Mouse (Mus musculus): ENCODE data around the gene Zdhhc12. TPM values are rescaled to one million over a fixed set of nuclear protein-coding genes. Genes with fewer than 3 reads are reported as not detected.

Gene Zdhhc12
- total and polyA plus RNA-seq, 2 experiments from 2014 or later: 23.8 to 30.7 TPM

DNA sequence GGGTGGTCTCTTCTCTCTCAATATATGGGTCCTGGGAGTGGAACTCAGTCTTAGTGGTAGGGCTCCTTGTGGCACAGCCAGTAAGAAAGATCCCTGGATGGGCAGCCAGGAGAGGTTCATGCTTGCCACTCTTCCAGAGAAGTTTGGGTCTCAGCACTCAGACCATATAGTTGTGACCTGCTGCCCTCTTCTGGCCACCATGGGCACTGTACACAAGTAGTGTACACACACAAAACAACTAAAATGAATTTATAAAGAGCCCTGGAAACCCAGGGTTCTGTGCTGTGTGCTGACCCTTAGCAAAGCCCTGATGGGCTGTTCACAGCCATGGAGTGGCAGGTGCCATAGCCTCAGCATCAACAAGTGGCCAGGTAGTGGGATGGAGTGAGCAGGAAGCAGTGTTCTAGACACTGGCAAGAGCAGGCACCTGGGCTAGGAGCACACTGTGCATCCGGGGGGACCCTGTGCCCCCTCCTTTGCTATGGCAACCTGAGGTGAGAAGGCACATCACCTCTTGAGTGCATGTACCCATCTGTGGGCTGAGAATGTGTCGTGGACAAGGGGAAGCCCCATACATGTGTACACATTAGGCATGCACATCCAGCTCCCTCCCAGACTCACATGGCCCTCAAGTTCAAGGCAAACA, 2.6 kb upstream of the Zdhhc12 start:
- no peak for ATAC-seq (ENCODE audit: low FRiP score)
- DNase-seq (ENCODE audit: low spot score): peak; percentile 56

GRCm38 (mm10) chr2:30094208-30094588, 750 bp upstream of the Zdhhc12 start:
- WGBS: 3% methylated on average over 13 of the region's 13 CpGs
- Histone ChIP-seq H3K9ac (replicated peaks; ENCODE audit: low read length, poor library complexity, severe bottlenecking) (peak overlapping the region; percentile 62), H3K4me3 (ENCODE audit: low read depth, low read length) (peak overlapping the region; percentile 47), H3K27ac (ENCODE audit: low read depth, low read length) (peak overlapping the region; percentile 60; the same call in 1 of the 2 replicates), H3K4me2 (ENCODE audit: low read depth, low read length, poor library complexity, severe bottlenecking) (peak overlapping the region; percentile 78), H3K27me3 (ENCODE audit: insufficient read depth, low read length) (no peaks in the 10 kb centered on the region), H3K9me3 (ENCODE audit: low read length) (no peaks in the 10 kb centered on the region), H3K36me3 (ENCODE audit: insufficient read depth, low read length) (peaks cover 21% of the 10 kb centered on the region), H3K4me1 (ENCODE audit: insufficient read depth, low read length) (0 out of 2 replicates have a peak, but pooled peaks cover 7% of the 10 kb centered on the region)
- ATAC-seq (ENCODE audit: low FRiP score) (no peak), DNase-seq (ENCODE audit: low spot score) (peak; percentile 28)
- no peak for TF ChIP-seq CTCF (IDR thresholded peaks at IDR 0.05)

More for the DNA sequence above, 2.6 kb upstream of the Zdhhc12 start:
- Histone ChIP-seq H3K9me3 (ENCODE audit: low read length) (no peaks in the 10 kb centered on the region), H3K27ac (ENCODE audit: low read depth, low read length) (no peak overlapping the region), H3K27me3 (ENCODE audit: insufficient read depth, low read length) (no peaks in the 10 kb centered on the region), H3K4me3 (ENCODE audit: low read depth, low read length) (no peak overlapping the region), H3K4me1 (ENCODE audit: insufficient read depth, low read length) (0 out of 2 replicates have a peak, but pooled peaks cover 7% of the 10 kb centered on the region), H3K9ac (replicated peaks; ENCODE audit: low read length, poor library complexity, severe bottlenecking) (no peak overlapping the region), H3K36me3 (ENCODE audit: insufficient read depth, low read length) (peaks cover 38% of the 10 kb centered on the region), H3K4me2 (ENCODE audit: low read depth, low read length, poor library complexity, severe bottlenecking) (no peak overlapping the region)
- 87% methylated on average over 2 of the region's 2 CpGs for WGBS
- TF ChIP-seq CTCF (IDR thresholded peaks at IDR 0.05): peak; percentile 74

DNA sequence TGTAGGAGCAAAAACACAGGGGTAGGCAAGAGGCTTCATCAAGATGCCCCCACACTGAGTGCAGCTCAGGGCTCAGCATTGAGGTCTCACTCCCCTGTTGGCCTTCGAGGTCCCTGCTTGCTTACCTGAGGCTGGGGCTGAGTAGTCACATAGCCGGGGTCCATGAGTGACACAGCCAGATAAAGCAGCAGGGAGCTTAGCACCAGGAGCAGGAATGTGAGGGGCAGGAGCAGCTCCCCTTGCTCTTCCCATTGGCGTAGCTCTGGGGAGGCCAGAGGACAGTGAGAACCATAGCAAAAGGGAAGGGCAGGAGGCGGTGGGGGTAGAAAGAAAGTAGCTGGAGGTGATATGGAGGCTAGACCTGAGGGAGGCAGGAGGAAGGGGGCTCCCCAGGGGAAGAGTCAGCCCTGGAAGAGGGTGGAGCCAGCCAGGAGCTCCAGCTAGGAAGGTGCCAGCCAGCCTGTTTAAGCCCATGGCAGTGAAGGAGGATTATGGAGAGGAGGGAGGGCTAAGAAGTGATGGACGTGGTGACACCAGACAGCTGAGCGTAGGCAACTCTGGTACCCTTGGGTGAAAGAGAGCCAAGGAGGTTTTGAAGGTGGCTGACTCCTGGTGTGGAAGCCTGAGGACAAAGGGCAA, 1.0 kb downstream of the Zdhhc12 start:
- peak overlapping the region; percentile 78 for H3K4me2 ChIP-seq (ENCODE audit: low read depth, low read length, poor library complexity, severe bottlenecking)
- H3K4me3 ChIP-seq (ENCODE audit: low read depth, low read length): peak overlapping the region; percentile 47; the same call in 1 of the 2 replicates
- H3K9me3 ChIP-seq (ENCODE audit: low read length): no peaks in the 10 kb centered on the region
- DNase-seq (ENCODE audit: low spot score): no peak
- H3K27me3 ChIP-seq (ENCODE audit: insufficient read depth, low read length): no peaks in the 10 kb centered on the region
- ATAC-seq (ENCODE audit: low FRiP score): no peak
- TF ChIP-seq CTCF (IDR thresholded peaks at IDR 0.05): no peak
- no peak overlapping the region for H3K27ac ChIP-seq (ENCODE audit: low read depth, low read length)
- 0 out of 2 replicates have a peak, but pooled peaks cover 7% of the 10 kb centered on the region for H3K4me1 ChIP-seq (ENCODE audit: insufficient read depth, low read length)
- 58% methylated on average over 6 of the region's 6 CpGs for WGBS
- H3K36me3 ChIP-seq (ENCODE audit: insufficient read depth, low read length): peaks cover 6% of the 10 kb centered on the region
- H3K9ac ChIP-seq (replicated peaks; ENCODE audit: low read length, poor library complexity, severe bottlenecking): no peak overlapping the region

GRCm38 (mm10) chr2:30091521-30091920, 1.9 kb downstream of the Zdhhc12 start:
- Histone ChIP-seq H3K9ac (replicated peaks; ENCODE audit: low read length, poor library complexity, severe bottlenecking) (no peak overlapping the region), H3K4me3 (ENCODE audit: low read depth, low read length) (no peak overlapping the region), H3K4me1 (ENCODE audit: insufficient read depth, low read length) (0 out of 2 replicates have a peak, but pooled peaks cover 7% of the 10 kb centered on the region), H3K36me3 (ENCODE audit: insufficient read depth, low read length) (no peaks in the 10 kb centered on the region), H3K27me3 (ENCODE audit: insufficient read depth, low read length) (no peaks in the 10 kb centered on the region), H3K4me2 (ENCODE audit: low read depth, low read length, poor library complexity, severe bottlenecking) (no peak overlapping the region), H3K9me3 (ENCODE audit: low read length) (no peaks in the 10 kb centered on the region), H3K27ac (ENCODE audit: low read depth, low read length) (no peak overlapping the region)
- ATAC-seq (ENCODE audit: low FRiP score) (no peak), DNase-seq (ENCODE audit: low spot score) (no peak)
- 94% methylated on average over 12 of the region's 12 CpGs for WGBS
- no peak for TF ChIP-seq CTCF (IDR thresholded peaks at IDR 0.05)

GRCm38 (mm10) chr2:30087310-30087709, 6.1 kb downstream of the Zdhhc12 start:
- no peak for TF ChIP-seq CTCF (IDR thresholded peaks at IDR 0.05)
- Histone ChIP-seq H3K9me3 (ENCODE audit: low read length) (no peaks in the 10 kb centered on the region), H3K27me3 (ENCODE audit: insufficient read depth, low read length) (no peaks in the 10 kb centered on the region), H3K4me3 (ENCODE audit: low read depth, low read length) (no peak overlapping the region), H3K4me1 (ENCODE audit: insufficient read depth, low read length) (peaks cover 3% of the 10 kb centered on the region; the same call in 1 of the 2 replicates), H3K9ac (replicated peaks; ENCODE audit: low read length, poor library complexity, severe bottlenecking) (no peak overlapping the region), H3K27ac (ENCODE audit: low read depth, low read length) (no peak overlapping the region), H3K4me2 (ENCODE audit: low read depth, low read length, poor library complexity, severe bottlenecking) (no peak overlapping the region), H3K36me3 (ENCODE audit: insufficient read depth, low read length) (no peaks in the 10 kb centered on the region)
- ATAC-seq (ENCODE audit: low FRiP score): no peak
- DNase-seq (ENCODE audit: low spot score): no peak
- 92% methylated on average over 4 of the region's 4 CpGs for WGBS

GRCm38 (mm10) chr2:30084632-30085031, 8.8 kb downstream of the Zdhhc12 start:
- H3K4me3 ChIP-seq (ENCODE audit: low read depth, low read length): no peak overlapping the region

More at GRCm38 (mm10) chr2:30084632-30085031, 8.8 kb downstream of the Zdhhc12 start:
- Histone ChIP-seq H3K27ac (ENCODE audit: low read depth, low read length) (no peak overlapping the region), H3K9ac (replicated peaks; ENCODE audit: low read length, poor library complexity, severe bottlenecking) (no peak overlapping the region), H3K4me1 (ENCODE audit: insufficient read depth, low read length) (peaks cover 3% of the 10 kb centered on the region; the same call in 1 of the 2 replicates), H3K4me2 (ENCODE audit: low read depth, low read length, poor library complexity, severe bottlenecking) (peak overlapping the region; percentile 28), H3K36me3 (ENCODE audit: insufficient read depth, low read length) (no peaks in the 10 kb centered on the region), H3K27me3 (ENCODE audit: insufficient read depth, low read length) (no peaks in the 10 kb centered on the region), H3K9me3 (ENCODE audit: low read length) (no peaks in the 10 kb centered on the region)
- TF ChIP-seq CTCF (IDR thresholded peaks at IDR 0.05): no peak
- 15% methylated on average over 12 of the region's 12 CpGs for WGBS
- DNase-seq (ENCODE audit: low spot score): no peak
- ATAC-seq (ENCODE audit: low FRiP score): no peak

Measured in midbrain, postnatal 0 days (tissue).